Mouse (Mus musculus): ENCODE measurements around the gene Gm47289.

- TF ChIP-seq CTCF (IDR thresholded peaks at IDR 0.05; ENCODE audit: borderline replicate concordance, extremely low read depth, insufficient read depth, insufficient read length) (no peak), POLR2A (IDR thresholded peaks at IDR 0.05; ENCODE audit: borderline replicate concordance, extremely low read depth, insufficient read depth, insufficient read length, poor library complexity, severe bottlenecking) (no peak)
Measured at GRCm38 (mm10) chr9:119122596-119123369, 36.2 kb upstream of the Gm47289 start.

All from brain, embryonic 14.5 days (tissue).